Mouse (Mus musculus) spleen, adult 2 months (tissue): ENCODE measurements around the gene Zfp385b. TPM values are rescaled to one million over a fixed set of nuclear protein-coding genes. Genes with fewer than 3 reads are reported as not detected.
A peak's percentile ranks its signal among the peaks of the same experiment; 100 is the strongest.

Experiments used
- DNase-seq, 2 experiments: peaks; one replicate each; pipeline versions ENCODE4 v3.0.0 to v3.0.0-alpha.2; 2012 to 2021; ENCODE audit warnings: low spot score in 2 of 2, low read depth in 1 of 2
- H3K27ac ChIP-seq: fragments of 200-500 bp; 2 replicates; pipeline ENCODE4 v1.5.1; 2012; ENCODE audit warnings: low read length, inconsistent platforms; ENCODE audit not compliant: insufficient read depth
- H3K27me3 ChIP-seq: fragments of 200-500 bp; 2 replicates; pipeline ENCODE4 v1.6.1; 2012; ENCODE audit warnings: mild to moderate bottlenecking, moderate library complexity, low read length, inconsistent platforms; ENCODE audit not compliant: control insufficient read depth, insufficient read depth
- H3K36me3 ChIP-seq: fragments of 200-500 bp; 2 replicates; pipeline ENCODE4 v1.6.1; 2012; ENCODE audit warnings: mild to moderate bottlenecking, low read length, inconsistent platforms; ENCODE audit not compliant: control insufficient read depth, insufficient read depth
- H3K4me1 ChIP-seq: fragments of 200-500 bp; 2 replicates; pipeline ENCODE4 v1.6.1; 2011; ENCODE audit warnings: inconsistent platforms; ENCODE audit not compliant: control insufficient read depth, insufficient read depth, insufficient read length
- H3K4me3 ChIP-seq: fragments of 200-500 bp; 2 replicates; pipeline ENCODE4 v1.5.1; 2011; ENCODE audit warnings: mild to moderate bottlenecking, inconsistent platforms; ENCODE audit not compliant: insufficient read depth, insufficient read length; ENCODE audit errors: extremely low read depth
- CTCF ChIP-seq: fragments of 200-500 bp; IDR thresholded peaks from 2 replicates; pipeline ENCODE4 v1.5.1; 2011; ENCODE audit warnings: mild to moderate bottlenecking, inconsistent platforms; ENCODE audit not compliant: insufficient read depth, insufficient read length, insufficient replicate concordance; ENCODE audit errors: extremely low read depth
- POLR2A ChIP-seq: fragments of 200-500 bp; IDR thresholded peaks from 2 replicates; pipeline ENCODE4 v1.6.1; 2011; ENCODE audit warnings: low read depth, low read length, inconsistent platforms
- WGBS: fragments of 180-500 bp; shearing (Covaris S2); methylation state at CpG from one replicate; pipeline ENCODE4 v1.1.7; 2018; 5-methylcytosine and 5-hydroxymethylcytosine counted together
- polyA plus RNA-seq: library from polyadenylated mRNA; depleted of rRNA; stranded (reverse); fragments of >200 nt; gene quantifications from 2 replicates; pipeline ENCODE4 v1.2.3, GENCODE M21; 2012

Gene Zfp385b
- polyA plus RNA-seq, 1 experiment = not detected

GRCm38 (mm10) chr2:77408972-77409371 lies 410.5 kb downstream of the Zfp385b start:
- 70% methylated on average over 7 of the region's 7 CpGs for WGBS

GRCm38 (mm10) chr2:77402329-77402728 lies 417.1 kb downstream of the Zfp385b start:
- Histone ChIP-seq H3K36me3 (no peaks in the 10 kb centered on the region), H3K27me3 (no peaks in the 10 kb centered on the region), H3K4me3 (no peak overlapping the region), H3K4me1 (no peaks in the 10 kb centered on the region), H3K27ac (no peak overlapping the region)
- no peak for TF ChIP-seq CTCF
- TF ChIP-seq POLR2A = no peak
- no peak for DNase-seq
- WGBS = 30% methylated on average over 13 of the region's 13 CpGs

More at GRCm38 (mm10) chr2:77408972-77409371, 410.5 kb downstream of the Zfp385b start:
- DNase-seq = no peak
- Histone ChIP-seq H3K4me3 (no peak overlapping the region), H3K27me3 (no peaks in the 10 kb centered on the region), H3K4me1 (no peaks in the 10 kb centered on the region), H3K27ac (no peak overlapping the region), H3K36me3 (no peaks in the 10 kb centered on the region)
- no peak for TF ChIP-seq POLR2A

GRCm38 (mm10) chr2:77401438-77402235 lies 417.8 kb downstream of the Zfp385b start:
- H3K27me3 ChIP-seq = no peaks in the 10 kb centered on the region
- H3K36me3 ChIP-seq = no peaks in the 10 kb centered on the region
- TF ChIP-seq CTCF (no peak), POLR2A (no peak)
- H3K4me3 ChIP-seq = no peak overlapping the region
- WGBS = 22% methylated on average over 13 of the region's 13 CpGs
- no peak for DNase-seq
- no peak overlapping the region for H3K27ac ChIP-seq
- H3K4me1 ChIP-seq = no peaks in the 10 kb centered on the region

- Histone ChIP-seq H3K4me1 (no peaks in the 10 kb centered on the region), H3K4me3 (no peak overlapping the region), H3K36me3 (no peaks in the 10 kb centered on the region), H3K27ac (no peak overlapping the region), H3K27me3 (no peaks in the 10 kb centered on the region)
- 95% methylated on average over 7 of the region's 7 CpGs for WGBS
- no peak for DNase-seq
- TF ChIP-seq POLR2A = no peak
- TF ChIP-seq CTCF = no peak
Observed at GRCm38 (mm10) chr2:77393881-77394280, 425.6 kb downstream of the Zfp385b start.

GRCm38 (mm10) chr2:77388186-77388585 lies 431.3 kb downstream of the Zfp385b start:
- WGBS = 79% methylated on average over 6 of the region's 6 CpGs
- Histone ChIP-seq H3K36me3 (no peaks in the 10 kb centered on the region), H3K4me1 (no peaks in the 10 kb centered on the region), H3K27me3 (no peaks in the 10 kb centered on the region), H3K4me3 (no peak overlapping the region), H3K27ac (no peak overlapping the region)
- TF ChIP-seq CTCF = no peak
- no peak for TF ChIP-seq POLR2A
- DNase-seq = no peak

GRCm38 (mm10) chr2:77386515-77386914 lies 432.9 kb downstream of the Zfp385b start:
- TF ChIP-seq POLR2A = no peak
- peak; percentile 3; the same call in 1 of the 2 replicates for TF ChIP-seq CTCF
- WGBS = 30% methylated on average over 5 of the region's 5 CpGs
- Histone ChIP-seq H3K36me3 (no peaks in the 10 kb centered on the region), H3K27ac (no peak overlapping the region), H3K4me1 (no peaks in the 10 kb centered on the region), H3K27me3 (no peaks in the 10 kb centered on the region), H3K4me3 (no peak overlapping the region)
- DNase-seq = no peak

- WGBS = 83% methylated on average over 5 of the region's 5 CpGs
- Histone ChIP-seq H3K27me3 (no peaks in the 10 kb centered on the region), H3K4me1 (no peaks in the 10 kb centered on the region), H3K27ac (no peak overlapping the region), H3K36me3 (no peaks in the 10 kb centered on the region), H3K4me3 (no peak overlapping the region)
- no peak for DNase-seq
- TF ChIP-seq POLR2A = no peak
- TF ChIP-seq CTCF = no peak
Observed at GRCm38 (mm10) chr2:77382766-77383165, 436.7 kb downstream of the Zfp385b start.
